Mouse (Mus musculus) heart, postnatal 14 days (tissue): ENCODE results near the gene Gm45015. TPM values are rescaled to one million over a fixed set of nuclear protein-coding genes. Genes with fewer than 3 reads are reported as not detected.

Experiments
- total RNA-seq, 2 experiments: library from RNA; stranded (reverse); gene quantifications; 2 replicates each; pipeline ENCODE4 v1.2.3; 2021

The Gm45015 gene
- total RNA-seq, 2 experiments from 2014 or later = not detected

Other genes with a start within 250 kb of the Gm45015 start
- gene Xlr3a, start 239.7 kb downstream of the Gm45015 start, total RNA-seq = 1 to 10 TPM in 1 of 2 experiments, not detected in 1; 1.1 TPM
- not detected for gene Gm14685, start 219.8 kb downstream of the Gm45015 start, total RNA-seq
- not detected for gene Xlr5b, start 188.0 kb downstream of the Gm45015 start, total RNA-seq
- gene DXBay18, start 187.4 kb downstream of the Gm45015 start, total RNA-seq = not detected
- not detected for gene Spin2d, start 159.9 kb downstream of the Gm45015 start, total RNA-seq
- 1 to 10 TPM in 1 of 2 experiments, under 1 TPM in 1; 0.19 to 3.5 TPM for gene Xlr3b, start 144.6 kb downstream of the Gm45015 start, total RNA-seq
- 1 to 10 TPM in 1 of 2 experiments, under 1 TPM in 1; 0.36 to 1.4 TPM for gene Xlr4b, start 122.5 kb downstream of the Gm45015 start, total RNA-seq
- gene F8a, start 108.5 kb downstream of the Gm45015 start, total RNA-seq = 1 to 10 TPM; 6.3 to 6.4 TPM
- 1 to 10 TPM in 1 of 2 experiments, not detected in 1; 1.2 TPM for gene Xlr4c, start 93.7 kb downstream of the Gm45015 start, total RNA-seq
- not detected for gene Xlr3c, start 71.5 kb downstream of the Gm45015 start, total RNA-seq
- gene Xlr5a, start 43.9 kb downstream of the Gm45015 start, total RNA-seq = not detected
- gene Xlr5c, start 43.9 kb downstream of the Gm45015 start, total RNA-seq = not detected
- gene Zfp275, start 5.8 kb upstream of the Gm45015 start, total RNA-seq = 1 to 10 TPM; 4.8 to 5.7 TPM
- gene Gm18336, start 61.9 kb upstream of the Gm45015 start, total RNA-seq = not detected
- gene Zfp92, start 74.3 kb upstream of the Gm45015 start, total RNA-seq = not detected
- not detected for gene Trex2, start 98.5 kb upstream of the Gm45015 start, total RNA-seq
- gene Haus7, start 122.2 kb upstream of the Gm45015 start, total RNA-seq = 1 to 10 TPM; 8.3 to 8.8 TPM
- gene Bgn, start 146.8 kb upstream of the Gm45015 start, total RNA-seq = 100 to 1,000 TPM; 216 to 248 TPM
- gene Atp2b3, start 166.2 kb upstream of the Gm45015 start, total RNA-seq = under 1 TPM in 1 of 2 experiments, not detected in 1; 0.14 TPM